Mouse (Mus musculus): Measurements from ENCODE around the gene Dap.

DNA sequence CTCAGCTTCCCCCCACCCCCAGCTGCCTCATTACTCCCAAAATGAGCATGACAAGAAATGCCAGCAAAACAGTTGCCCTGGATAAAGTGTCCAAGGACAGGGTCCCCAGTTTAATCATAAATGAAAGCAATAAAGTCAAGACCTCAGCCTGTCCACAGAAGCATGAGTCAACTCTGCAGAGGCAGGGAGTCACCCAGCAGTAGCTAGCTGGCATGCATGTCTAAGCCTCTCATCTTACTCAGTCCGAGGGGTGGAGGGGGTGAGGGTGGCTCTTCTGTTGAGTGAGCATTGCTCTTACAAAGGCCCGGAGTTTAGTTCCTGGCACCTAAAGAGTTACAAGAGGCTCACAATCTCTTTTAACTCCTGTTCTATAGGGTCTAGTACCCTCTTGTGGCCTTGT, 87.9 kb downstream of the Dap start:
- no peak for TF ChIP-seq CTCF (IDR thresholded peaks at IDR 0.05)
- no peak for TF ChIP-seq EP300 (IDR thresholded peaks at IDR 0.05)

All from lung, postnatal 0 days (tissue).